Mouse (Mus musculus) midbrain, postnatal 0 days (tissue): ENCODE data around the gene Jtb. TPM values are rescaled to one million over a fixed set of nuclear protein-coding genes. Genes with fewer than 3 reads are reported as not detected.

ENCODE experiments used
- ATAC-seq: fragments of 200-750 bp; cut with Nextera tagmentation; 2 replicates; pipeline ENCODE4 v1.8.0; 2017; ENCODE audit warnings: moderate number of reproducible peaks, mild to moderate bottlenecking, moderate TSS enrichment, moderate library complexity; ENCODE audit not compliant: low FRiP score
- DNase-seq: peaks from one replicate; pipeline ENCODE4 v3.0.0-alpha.2; 2015; ENCODE audit warnings: low spot score
- H3K27ac ChIP-seq: fragments of 300-500 bp; sonication (generic); 2 replicates; pipeline ENCODE4 v1.5.1; 2014; ENCODE audit warnings: low read depth, mild to moderate bottlenecking, low read length, mixed read lengths
- H3K27me3 ChIP-seq: fragments of 300-500 bp; sonication (generic); 2 replicates; pipeline ENCODE4 v1.6.1; 2014; ENCODE audit warnings: low read length, control low read depth, mixed read lengths; ENCODE audit not compliant: insufficient read depth
- H3K36me3 ChIP-seq: fragments of 300-500 bp; sonication (generic); 2 replicates; pipeline ENCODE4 v1.6.1; 2014; ENCODE audit warnings: low read length, control low read depth, mixed read lengths; ENCODE audit not compliant: insufficient read depth
- H3K4me1 ChIP-seq: fragments of 300-500 bp; sonication (generic); 2 replicates; pipeline ENCODE4 v1.6.1; 2014; ENCODE audit warnings: mild to moderate bottlenecking, control low read depth, antibody characterized with exemption, low read length, mixed read lengths; ENCODE audit not compliant: insufficient read depth
- H3K4me2 ChIP-seq: fragments of 300-500 bp; sonication (generic); 2 replicates; pipeline ENCODE4 v1.6.1; 2014; ENCODE audit warnings: low read depth, mild to moderate bottlenecking, low read length, mixed read lengths; ENCODE audit not compliant: poor library complexity, severe bottlenecking
- H3K4me3 ChIP-seq: fragments of 300-500 bp; sonication (generic); 2 replicates; pipeline ENCODE4 v1.5.1; 2014; ENCODE audit warnings: low read depth, mild to moderate bottlenecking, low read length, moderate library complexity
- H3K9ac ChIP-seq: fragments of 300-500 bp; sonication (generic); replicated peaks from 2 replicates; pipeline ENCODE4 v1.6.1; 2014; ENCODE audit warnings: mild to moderate bottlenecking, low read length, moderate library complexity, mixed read lengths; ENCODE audit not compliant: poor library complexity, severe bottlenecking
- H3K9me3 ChIP-seq: fragments of 300-500 bp; sonication (generic); 2 replicates; pipeline ENCODE4 v1.6.1; 2016; ENCODE audit warnings: low read length, control low read depth
- CTCF ChIP-seq: IDR thresholded peaks from 2 replicates; pipeline ENCODE4 v1.5.1; 2016; ENCODE audit warnings: antibody characterized with exemption, mild to moderate bottlenecking
- WGBS: fragments of 180-500 bp; shearing (Covaris S2); extraction: QIAGEN DNeasy Blood & Tissue Kit; methylation state at CpG from one replicate; pipeline ENCODE4 v1.1.7; 2014; 5-methylcytosine and 5-hydroxymethylcytosine counted together
- microRNA-seq: library from miRNA; unstranded; fragments of <30 nt; microRNA quantifications from one replicate; pipeline ENCODE4, GENCODE M21; 2016; ENCODE audit warnings: borderline number of aligned reads
- polyA plus RNA-seq: library from polyadenylated mRNA; unstranded; fragments of >200 nt; fragmentation: Nextera tagmentation; extraction: Ambion mirVana; gene quantifications from 2 replicates; pipeline ENCODE4 v1.2.1, GENCODE M21; 2015
- total RNA-seq: library from RNA; depleted of rRNA; stranded (reverse); fragments of >200 nt; gene quantifications from 2 replicates; pipeline ENCODE4 v1.2.3, GENCODE M21; 2014; rRNA removed

Jtb gene
- total and polyA plus RNA-seq, 2 experiments from 2014 or later, result 39.1 to 123 TPM

DNA sequence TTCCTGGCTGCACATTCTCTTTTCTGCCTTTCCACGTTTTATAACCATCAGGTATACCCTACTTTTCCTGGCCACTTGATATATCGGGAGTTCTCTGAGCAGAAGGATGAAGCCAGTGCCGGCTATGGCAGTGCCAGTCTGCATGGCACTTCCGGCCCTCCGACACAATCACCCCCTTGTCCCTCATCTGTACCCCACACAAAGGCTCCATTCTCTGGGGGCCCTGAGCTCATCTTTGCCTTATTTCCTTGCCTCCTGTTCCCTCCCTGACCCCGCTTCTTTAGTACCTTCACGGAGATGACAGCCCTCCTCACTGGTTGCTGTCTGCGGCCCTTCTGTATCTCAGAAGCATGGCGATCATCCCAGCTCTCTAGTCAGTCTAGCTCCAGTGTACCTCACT is 49.3 kb downstream of the Jtb start:
- ATAC-seq (peak; percentile 27; the same call in 1 of the 2 replicates), DNase-seq (no peak)
- Histone ChIP-seq H3K4me2 (no peak overlapping the region), H3K9ac (no peak overlapping the region), H3K4me3 (no peak overlapping the region), H3K27me3 (no peaks in the 10 kb centered on the region), H3K36me3 (peaks cover 39% of the 10 kb centered on the region), H3K27ac (no peak overlapping the region), H3K4me1 (no peaks in the 10 kb centered on the region), H3K9me3 (no peaks in the 10 kb centered on the region)
- no peak for TF ChIP-seq CTCF
- 93% methylated on average over 9 of the region's 9 CpGs for WGBS

GRCm38 (mm10) chr3:90284150-90284549 is 52.8 kb downstream of the Jtb start:
- Histone ChIP-seq H3K27me3 (no peaks in the 10 kb centered on the region), H3K4me1 (no peaks in the 10 kb centered on the region), H3K4me2 (no peak overlapping the region), H3K27ac (no peak overlapping the region), H3K36me3 (peaks cover 10% of the 10 kb centered on the region), H3K4me3 (no peak overlapping the region), H3K9me3 (no peaks in the 10 kb centered on the region), H3K9ac (no peak overlapping the region)
- 98% methylated on average over 2 of the region's 2 CpGs for WGBS
- TF ChIP-seq CTCF, result no peak
- DNase-seq (no peak), ATAC-seq (no peak)

Small RNA genes lying within 50 kb of the gene (microRNA-seq; reads per million reads assigned to microRNA genes)
- not detected for gene Mir7012

Other genes with a start within 250 kb of the Jtb start
- 40.6 and 45.7 TPM in 2 replicates for gene Hax1, start 232.8 kb upstream of the Jtb start, total RNA-seq
- gene Hax1, start 232.8 kb upstream of the Jtb start, polyA plus RNA-seq, result 71.8 and 77.4 TPM in 2 replicates
- 101 and 111 TPM in 2 replicates for gene 4933434E20Rik, start 180.0 kb upstream of the Jtb start, total RNA-seq
- gene 4933434E20Rik, start 180.0 kb upstream of the Jtb start, polyA plus RNA-seq, result 230 and 246 TPM in 2 replicates
- gene Ubap2l, start 179.0 kb upstream of the Jtb start, total RNA-seq, result 108 and 112 TPM in 2 replicates
- 93.2 and 133 TPM in 2 replicates for gene Ubap2l, start 179.0 kb upstream of the Jtb start, polyA plus RNA-seq
- 182 and 224 TPM in 2 replicates for gene Tpm3, start 158.9 kb upstream of the Jtb start, total RNA-seq
- 314 and 331 TPM in 2 replicates for gene Tpm3, start 158.9 kb upstream of the Jtb start, polyA plus RNA-seq
- 0.24 and 0.55 TPM in 2 replicates for gene Nup210l, start 127.5 kb upstream of the Jtb start, total RNA-seq
- gene Nup210l, start 127.5 kb upstream of the Jtb start, polyA plus RNA-seq, result 0.17 and 0.22 TPM in 2 replicates
- 2,807 and 2,947 TPM in 2 replicates for gene Rps27, start 17.9 kb upstream of the Jtb start, total RNA-seq
- gene Rps27, start 17.9 kb upstream of the Jtb start, polyA plus RNA-seq, result 773 and 821 TPM in 2 replicates
- 3.9 and 5.9 TPM in 2 replicates for gene Rab13, start 17.9 kb upstream of the Jtb start, total RNA-seq
- gene Rab13, start 17.9 kb upstream of the Jtb start, polyA plus RNA-seq, result 17.4 and 18.5 TPM in 2 replicates
- gene Creb3l4, start 11.9 kb downstream of the Jtb start, total RNA-seq, result 0.77 and 1.6 TPM in 2 replicates
- gene Creb3l4, start 11.9 kb downstream of the Jtb start, polyA plus RNA-seq, result 1.2 and 1.7 TPM in 2 replicates
- gene Slc39a1, start 16.6 kb downstream of the Jtb start, total RNA-seq, result 73.0 and 75.3 TPM in 2 replicates
- 60.3 and 62.4 TPM in 2 replicates for gene Slc39a1, start 16.6 kb downstream of the Jtb start, polyA plus RNA-seq
- 19.5 and 20.4 TPM in 2 replicates for gene Crtc2, start 22.6 kb downstream of the Jtb start, total RNA-seq
- gene Crtc2, start 22.6 kb downstream of the Jtb start, polyA plus RNA-seq, result 17.2 and 18.9 TPM in 2 replicates
- gene Dennd4b, start 33.6 kb downstream of the Jtb start, total RNA-seq, result 34.6 and 46.8 TPM in 2 replicates
- gene Dennd4b, start 33.6 kb downstream of the Jtb start, polyA plus RNA-seq, result 6.9 and 7.7 TPM in 2 replicates
- gene Gatad2b, start 61.6 kb downstream of the Jtb start, total RNA-seq, result 27.3 and 29.8 TPM in 2 replicates
- 10.2 and 12.9 TPM in 2 replicates for gene Gatad2b, start 61.6 kb downstream of the Jtb start, polyA plus RNA-seq
- gene Slc27a3, start 158.3 kb downstream of the Jtb start, total RNA-seq, result 64.8 and 86.6 TPM in 2 replicates
- gene Slc27a3, start 158.3 kb downstream of the Jtb start, polyA plus RNA-seq, result 30.8 and 31.4 TPM in 2 replicates
- 58.5 and 61.8 TPM in 2 replicates for gene Ints3, start 202.0 kb downstream of the Jtb start, total RNA-seq
- gene Ints3, start 202.0 kb downstream of the Jtb start, polyA plus RNA-seq, result 19.7 and 22.3 TPM in 2 replicates
- 4.0 and 4.1 TPM in 2 replicates for gene Npr1, start 234.3 kb downstream of the Jtb start, total RNA-seq
- 1.5 and 2.0 TPM in 2 replicates for gene Npr1, start 234.3 kb downstream of the Jtb start, polyA plus RNA-seq
- gene Ilf2, start 244.5 kb downstream of the Jtb start, total RNA-seq, result 136 and 147 TPM in 2 replicates
- 177 and 182 TPM in 2 replicates for gene Ilf2, start 244.5 kb downstream of the Jtb start, polyA plus RNA-seq